Mouse (Mus musculus) splenic B cell, adult 2 months (primary cell): Measurements from ENCODE around the gene Irak3.
A peak's percentile ranks its signal among the peaks of the same experiment; 100 is the strongest.

ENCODE experiments used
- DNase-seq: peaks from one replicate; pipeline ENCODE4 v3.0.0-alpha.2; 2011; ENCODE audit warnings: low read depth, low spot score
- H3K27me3 ChIP-seq: 2 replicates; pipeline ENCODE4 v1.6.1; 2012; ENCODE audit warnings: mild to moderate bottlenecking, low read length, moderate library complexity, mixed read lengths; ENCODE audit not compliant: control insufficient read depth, poor library complexity, insufficient read depth, severe bottlenecking
- H3K36me3 ChIP-seq: 2 replicates; pipeline ENCODE4 v1.6.1; 2012; ENCODE audit warnings: mild to moderate bottlenecking, low read length, moderate library complexity, mixed read lengths; ENCODE audit not compliant: control insufficient read depth, poor library complexity, insufficient read depth, severe bottlenecking

The Irak3 gene

GRCm38 (mm10) chr10:120201961-120202402 lies at the start of gene Irak3:
Gene Irak3, minus strand, starts transcription at chr10:120202130.
- no peaks in the 10 kb centered on the region for H3K27me3 ChIP-seq
- H3K36me3 ChIP-seq = 0 out of 2 replicates have a peak, but pooled peaks cover 3% of the 10 kb centered on the region
- DNase-seq = peak; percentile 89

GRCm38 (mm10) chr10:120250911-120251683 lies 49.2 kb upstream of the Irak3 start:
- no peaks in the 10 kb centered on the region; the same call in 1 of the 2 replicates for H3K27me3 ChIP-seq
- DNase-seq = no peak
- no peaks in the 10 kb centered on the region for H3K36me3 ChIP-seq

GRCm38 (mm10) chr10:120246994-120247750 lies 45.2 kb upstream of the Irak3 start:
- Histone ChIP-seq H3K27me3 (no peaks in the 10 kb centered on the region; the same call in 1 of the 2 replicates), H3K36me3 (no peaks in the 10 kb centered on the region)
- peak; percentile 89 for DNase-seq

GRCm38 (mm10) chr10:120245681-120246080 lies 43.8 kb upstream of the Irak3 start:
- Histone ChIP-seq H3K27me3 (no peaks in the 10 kb centered on the region), H3K36me3 (no peaks in the 10 kb centered on the region)
- no peak for DNase-seq

GRCm38 (mm10) chr10:120242421-120242820 lies 40.5 kb upstream of the Irak3 start:
- no peak for DNase-seq
- H3K27me3 ChIP-seq = no peaks in the 10 kb centered on the region
- H3K36me3 ChIP-seq = no peaks in the 10 kb centered on the region

GRCm38 (mm10) chr10:120239476-120239875 lies 37.5 kb upstream of the Irak3 start:
- Histone ChIP-seq H3K27me3 (no peaks in the 10 kb centered on the region), H3K36me3 (no peaks in the 10 kb centered on the region)
- no peak for DNase-seq

- H3K36me3 ChIP-seq = no peaks in the 10 kb centered on the region
- H3K27me3 ChIP-seq = no peaks in the 10 kb centered on the region
- no peak for DNase-seq
Observed at GRCm38 (mm10) chr10:120238241-120238640, 36.3 kb upstream of the Irak3 start.

- peaks cover 4% of the 10 kb centered on the region; the same call in 1 of the 2 replicates for H3K36me3 ChIP-seq
- no peaks in the 10 kb centered on the region for H3K27me3 ChIP-seq
- DNase-seq = no peak
Observed at GRCm38 (mm10) chr10:120236855-120237254, 34.9 kb upstream of the Irak3 start.

- H3K27me3 ChIP-seq = no peaks in the 10 kb centered on the region
- peak; percentile 76 for DNase-seq
- H3K36me3 ChIP-seq = peaks cover 10% of the 10 kb centered on the region
Observed at GRCm38 (mm10) chr10:120233655-120234367, 31.9 kb upstream of the Irak3 start.

- Histone ChIP-seq H3K27me3 (no peaks in the 10 kb centered on the region), H3K36me3 (peaks cover 10% of the 10 kb centered on the region)
- peak; percentile 89 for DNase-seq
Observed at GRCm38 (mm10) chr10:120231718-120232117, 29.8 kb upstream of the Irak3 start.

GRCm38 (mm10) chr10:120226871-120227661 lies 25.1 kb upstream of the Irak3 start, which contains the start of gene Llph:
Gene Llph, plus strand, starts transcription at chr10:120227070.
- H3K36me3 ChIP-seq = peaks cover 6% of the 10 kb centered on the region
- DNase-seq = peak; percentile 89

GRCm38 (mm10) chr10:120220776-120221175 lies 18.8 kb upstream of the Irak3 start:
- Histone ChIP-seq H3K36me3 (peaks cover 5% of the 10 kb centered on the region), H3K27me3 (no peaks in the 10 kb centered on the region)
- DNase-seq = peak; percentile 24

More at GRCm38 (mm10) chr10:120226871-120227661, 25.1 kb upstream of the Irak3 start, which contains the start of gene Llph:
- no peaks in the 10 kb centered on the region for H3K27me3 ChIP-seq

- DNase-seq = peak; percentile 66
- Histone ChIP-seq H3K36me3 (peaks cover 5% of the 10 kb centered on the region), H3K27me3 (no peaks in the 10 kb centered on the region)
Observed at GRCm38 (mm10) chr10:120219578-120220359, 17.8 kb upstream of the Irak3 start.
